Mouse (Mus musculus) thymus, adult 2 months (tissue): Measurements from ENCODE around the gene Pglyrp4.

Source experiments
- CTCF ChIP-seq: fragments of 200-500 bp; IDR thresholded peaks from 2 replicates; pipeline ENCODE4 v1.5.1; 2012; ENCODE audit warnings: mild to moderate bottlenecking, control low read depth, low read length, moderate library complexity, borderline replicate concordance; ENCODE audit not compliant: control insufficient read depth, poor library complexity, insufficient read depth; ENCODE audit errors: extremely low read depth
- POLR2A ChIP-seq: fragments of 200-500 bp; IDR thresholded peaks from 2 replicates; pipeline ENCODE4 v1.6.1; 2012; ENCODE audit warnings: mild to moderate bottlenecking, low read length, control low read depth, moderate library complexity; ENCODE audit not compliant: control insufficient read depth, poor library complexity, insufficient read depth; ENCODE audit errors: extremely low read depth

- TF ChIP-seq POLR2A (no peak), CTCF (no peak)
Measured at GRCm38 (mm10) chr3:90708523-90709202, 18.0 kb upstream of the Pglyrp4 start.
